Mouse (Mus musculus): ENCODE results near the gene Mllt3.

GRCm38 (mm10) chr4:87801332-87801731, 231.8 kb downstream of the Mllt3 start:
- TF ChIP-seq CTCF (IDR thresholded peaks at IDR 0.05; ENCODE audit: borderline replicate concordance, control insufficient read depth, extremely low read depth, insufficient read depth, low read length, poor library complexity) (no peak), POLR2A (IDR thresholded peaks at IDR 0.05; ENCODE audit: control insufficient read depth, extremely low read depth, insufficient read depth, low read length, poor library complexity) (no peak)
